Mouse (Mus musculus) Patski (cell line): ENCODE measurements at regions not wholly inside any gene's neighbourhood (a gene's known extent, or its start where the extent isn't known, plus 50 kb on each side); places are given as distances from the start of the nearest gene placed in this dataset.

Experiments
- ATAC-seq: fragments of 100-300 bp; one replicate; pipeline ENCODE4 v1.8.0; 2021
- CTCF ChIA-PET: fragments of 350-600 bp; sonication (Branson Sonifier 250); formaldehyde crosslinking; loops from one replicate; lab custom pipeline; 2022; ENCODE audit warnings: inconsistent platforms; lab: Charles Lee
- POLR2A ChIA-PET: fragments of 350-600 bp; sonication (Branson Sonifier 250); formaldehyde crosslinking; loops from one replicate; lab custom pipeline; 2022; ENCODE audit warnings: antibody characterized with exemption, inconsistent platforms; lab: Charles Lee
- DNase-seq: peaks from one replicate; pipeline ENCODE4 v3.0.0-alpha.2; 2011; ENCODE audit warnings: low read depth, low spot score
- H3K27me3 ChIP-seq: fragments of 371-371 bp; one replicate; pipeline ENCODE4 v1.5.1; 2021
- CTCF ChIP-seq: fragments of 100-300 bp; IDR thresholded peaks from one replicate; pipeline ENCODE4 v1.5.1; 2021
- in situ Hi-C: fragments of 300-500 bp; cut with MboI; formaldehyde crosslinking; loops from 3 replicates; pipeline ENCODE4 v1.11.1; 2018; ENCODE audit warnings: low pct_unique_long_range_greater_than_20kb, mixed read lengths

DNA sequence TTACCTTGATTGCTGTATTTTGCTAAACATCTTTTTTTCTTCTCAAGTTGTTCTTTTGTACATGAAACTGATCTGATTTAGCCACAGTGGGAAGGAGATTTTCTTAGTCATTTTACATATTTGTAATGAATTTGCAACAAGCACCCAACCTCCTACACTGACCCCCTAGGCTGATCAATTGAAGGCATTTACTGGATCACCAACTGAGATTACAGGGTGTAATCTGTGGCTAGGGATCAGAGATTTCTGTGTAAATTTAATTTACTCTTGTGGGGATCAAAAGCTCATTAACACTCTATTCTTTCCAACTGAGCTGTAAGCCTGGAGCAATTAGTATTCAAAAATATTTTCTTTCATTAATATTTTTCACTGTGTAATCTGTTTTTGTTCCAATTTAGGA, 1049.5 kb downstream of the D3Ertd751e start:
- ATAC-seq, result no peak
- no peak for DNase-seq
- H3K27me3 ChIP-seq, result no peaks in the 10 kb centered on the region
- ChIA-PET CTCF (no interaction called here), POLR2A (no interaction called here)
- no peak for TF ChIP-seq CTCF
- in situ Hi-C loops, result no loop called here

DNA sequence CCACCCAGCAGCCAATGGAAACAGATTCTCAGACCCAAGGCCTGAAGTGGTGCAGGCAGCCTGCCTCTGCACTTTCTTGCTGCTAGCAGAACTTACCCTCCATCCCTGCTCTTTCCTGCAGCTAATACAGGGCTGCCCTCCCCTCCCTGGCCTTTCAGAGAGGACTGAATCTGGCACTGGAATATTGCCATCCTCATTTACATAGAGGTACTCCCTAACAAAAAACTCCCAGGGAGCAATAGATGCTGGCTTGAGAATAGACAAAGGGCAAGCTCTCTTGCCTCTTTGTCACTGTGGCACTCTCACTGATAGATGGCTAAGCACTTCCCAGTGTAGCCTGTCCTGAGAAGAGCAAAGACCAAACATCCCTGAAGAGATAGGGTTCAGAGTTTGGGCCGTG, 1088.0 kb downstream of the D3Ertd751e start:
- ATAC-seq (no peak), DNase-seq (no peak)
- TF ChIP-seq CTCF, result no peak
- in situ Hi-C loops, result no loop called here
- ChIA-PET POLR2A (no interaction called here), CTCF (no interaction called here)
- H3K27me3 ChIP-seq, result no peaks in the 10 kb centered on the region

DNA sequence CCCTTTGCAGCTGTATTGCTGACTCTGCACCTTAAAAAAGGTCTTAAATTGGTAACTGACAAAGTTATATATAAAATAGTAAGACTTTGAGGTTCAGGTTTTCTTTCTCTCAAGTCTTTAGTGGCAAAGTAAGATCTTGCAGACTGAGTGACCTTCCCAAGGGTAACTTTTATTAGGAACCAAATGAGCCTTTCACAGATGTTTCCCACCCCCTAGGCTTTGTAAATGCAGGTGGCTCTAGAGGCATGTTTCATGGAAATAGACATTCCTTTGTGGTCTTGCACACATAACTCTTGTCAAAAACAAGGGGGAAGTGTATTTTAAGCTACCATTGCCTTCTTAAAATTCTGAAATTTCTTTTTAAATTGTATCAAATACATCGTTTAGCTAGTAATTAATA, 1125.0 kb downstream of the D3Ertd751e start:
- ChIA-PET CTCF (no interaction called here), POLR2A (no interaction called here)
- in situ Hi-C loops, result no loop called here
- DNase-seq, result no peak
- no peaks in the 10 kb centered on the region for H3K27me3 ChIP-seq
- TF ChIP-seq CTCF, result no peak
- ATAC-seq, result no peak

DNA sequence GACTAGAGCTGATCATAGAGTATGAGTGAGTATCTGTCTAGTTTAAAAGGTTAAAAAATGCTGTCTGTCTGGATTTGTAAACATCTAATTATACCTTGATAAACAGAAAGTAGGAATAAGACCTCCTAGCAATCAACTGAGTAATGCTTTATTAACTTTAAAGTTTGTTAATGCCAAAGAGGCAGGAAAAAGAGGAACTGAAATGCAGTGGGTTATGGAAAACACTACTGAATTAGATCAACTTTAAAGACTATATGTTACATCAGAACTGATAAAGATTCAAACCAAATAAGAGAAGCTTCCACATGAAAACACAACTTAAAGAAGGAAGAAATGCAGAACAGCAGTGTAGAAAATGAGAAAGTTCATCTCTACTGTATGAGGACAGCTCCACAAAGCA, 1136.6 kb downstream of the D3Ertd751e start:
- in situ Hi-C loops, result no loop called here
- ATAC-seq, result no peak
- POLR2A ChIA-PET, result no interaction called here
- CTCF ChIA-PET, result interaction anchor here (1.8 kb wide), 1 partner anchor 9 kb away, joined by 6 read pairs; no protein-coding TSS in a partner anchor
- no peak for TF ChIP-seq CTCF
- no peak for DNase-seq
- H3K27me3 ChIP-seq, result no peaks in the 10 kb centered on the region

DNA sequence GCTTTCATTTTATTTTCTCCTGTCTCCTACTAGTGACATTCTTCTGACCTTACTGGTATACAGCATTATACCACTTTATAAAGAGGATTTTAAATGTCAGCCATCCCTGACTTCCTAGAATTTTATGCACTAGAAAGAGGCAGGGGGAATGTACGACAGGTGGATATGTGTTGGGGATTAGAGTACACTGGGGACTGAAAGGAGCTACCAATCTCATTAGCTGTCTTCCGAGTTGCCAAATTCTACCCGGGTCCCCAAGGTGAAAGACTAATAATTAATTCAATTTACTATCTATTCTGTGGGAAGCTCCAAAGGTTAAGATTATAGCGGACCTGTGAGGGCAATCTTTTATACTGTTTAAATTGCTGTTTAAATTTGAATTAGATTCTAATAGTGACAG, 1142.1 kb downstream of the D3Ertd751e start:
- ChIA-PET POLR2A (no interaction called here), CTCF (no interaction called here)
- TF ChIP-seq CTCF, result no peak
- no peak for ATAC-seq
- in situ Hi-C loops, result no loop called here
- H3K27me3 ChIP-seq, result no peaks in the 10 kb centered on the region
- DNase-seq, result no peak

DNA sequence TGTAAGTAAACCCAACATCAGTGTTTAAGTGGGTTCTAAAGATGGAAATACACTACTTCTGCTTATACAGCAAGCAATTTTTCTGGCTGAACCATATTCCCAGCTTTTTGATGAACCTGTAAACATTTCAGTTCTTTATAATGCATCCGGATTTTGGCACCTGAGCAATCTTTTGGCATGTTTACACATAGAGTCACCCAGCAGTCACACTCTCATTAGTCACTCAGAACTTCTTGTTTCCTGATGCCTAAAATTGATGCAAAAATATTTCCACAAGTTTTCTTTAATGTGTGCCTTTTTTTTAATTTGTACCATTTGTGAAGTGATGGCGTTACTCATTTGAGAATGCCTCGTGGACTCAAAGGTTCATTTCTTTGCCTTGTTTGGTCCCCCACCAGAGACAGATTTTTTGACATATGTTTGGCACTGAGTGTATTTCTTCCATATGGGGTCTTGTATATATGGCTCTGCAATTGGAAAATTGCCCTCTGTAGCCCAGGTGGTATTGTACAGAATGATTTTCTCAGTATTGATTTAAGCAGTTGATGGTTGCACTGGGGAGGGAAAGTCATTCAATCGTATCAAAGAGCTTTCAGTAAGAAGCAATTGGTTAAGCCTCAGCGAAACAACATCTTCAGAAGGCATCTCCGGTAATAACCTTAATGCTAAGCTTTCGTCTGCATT, 1149.7 kb downstream of the D3Ertd751e start:
- DNase-seq (no peak), ATAC-seq (no peak)
- no peak for TF ChIP-seq CTCF
- ChIA-PET CTCF (interaction anchor here (0.6 to 1.0 kb wide), 3 partner anchors 9 to 59 kb away, joined by 3 to 4 read pairs (median 3); no protein-coding TSS in a partner anchor), POLR2A (no interaction called here)
- H3K27me3 ChIP-seq, result no peaks in the 10 kb centered on the region
- in situ Hi-C loops, result no loop called here

DNA sequence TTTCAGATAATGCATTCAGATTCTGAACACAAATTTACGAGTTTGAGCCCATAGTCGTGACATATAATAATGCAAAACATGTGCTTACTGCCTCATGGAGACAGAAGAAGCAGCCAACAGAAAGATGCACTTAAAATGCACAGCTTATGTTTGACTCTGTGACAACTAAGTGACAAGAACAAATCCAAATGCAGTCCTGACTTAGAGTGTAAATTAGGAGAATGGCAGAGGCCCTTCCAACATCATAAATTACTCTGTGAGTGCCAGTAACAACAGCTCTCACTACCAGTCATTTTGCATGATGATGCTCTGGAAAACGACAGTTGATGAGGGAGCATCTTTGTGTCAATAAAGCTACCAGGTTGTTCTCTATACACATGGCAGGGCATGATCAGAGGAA, 1153.4 kb downstream of the D3Ertd751e start:
- no peaks in the 10 kb centered on the region for H3K27me3 ChIP-seq
- POLR2A ChIA-PET, result no interaction called here
- in situ Hi-C loops, result no loop called here
- CTCF ChIA-PET, result no interaction called here
- no peak for ATAC-seq
- DNase-seq, result no peak
- no peak for TF ChIP-seq CTCF

DNA sequence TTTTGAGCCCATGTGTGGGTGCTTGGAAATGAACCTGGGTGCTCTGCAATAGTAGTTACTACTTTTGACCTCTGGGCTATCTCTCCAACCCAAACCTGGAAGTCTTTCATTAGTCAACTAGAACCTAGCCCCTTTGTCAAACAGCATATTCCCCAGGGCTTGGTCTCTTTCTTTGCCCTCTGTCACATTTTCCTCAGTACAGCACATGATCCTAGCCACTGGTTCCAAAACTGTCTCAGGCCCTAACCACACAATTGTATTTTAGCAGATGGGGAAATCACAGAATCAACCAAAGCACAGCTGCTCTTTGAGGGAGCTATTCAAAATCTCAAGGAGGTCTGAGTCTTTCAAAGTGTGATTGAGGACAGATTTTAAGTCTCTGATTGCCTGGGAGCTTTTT, 1155.5 kb downstream of the D3Ertd751e start:
- ChIA-PET CTCF (interaction anchor here (0.9 kb wide), 1 partner anchor 10 kb away, joined by 3 read pairs; no protein-coding TSS in a partner anchor), POLR2A (no interaction called here)
- H3K27me3 ChIP-seq, result no peaks in the 10 kb centered on the region
- no peak for ATAC-seq
- in situ Hi-C loops, result no loop called here
- DNase-seq, result no peak
- TF ChIP-seq CTCF, result no peak

DNA sequence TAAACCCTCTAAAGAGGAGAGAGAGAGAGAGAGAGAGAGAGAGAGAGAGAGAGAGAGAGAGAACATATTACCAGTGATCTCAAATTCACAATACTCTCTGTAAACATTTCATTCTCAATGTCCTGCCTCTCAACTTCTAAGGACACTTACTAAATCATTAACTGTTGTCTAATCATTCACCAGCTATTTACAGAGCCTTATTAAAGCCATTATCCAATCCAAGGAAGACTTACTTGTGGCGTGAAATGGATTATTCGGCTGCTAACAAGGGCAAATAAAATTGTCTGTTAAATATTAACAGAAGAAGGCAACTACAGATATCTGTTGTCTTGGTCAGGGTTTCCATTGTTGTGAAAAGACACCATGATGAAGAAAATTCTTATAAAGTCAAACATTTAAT, 1156.5 kb downstream of the D3Ertd751e start:
- POLR2A ChIA-PET, result no interaction called here
- in situ Hi-C loops, result no loop called here

DNA sequence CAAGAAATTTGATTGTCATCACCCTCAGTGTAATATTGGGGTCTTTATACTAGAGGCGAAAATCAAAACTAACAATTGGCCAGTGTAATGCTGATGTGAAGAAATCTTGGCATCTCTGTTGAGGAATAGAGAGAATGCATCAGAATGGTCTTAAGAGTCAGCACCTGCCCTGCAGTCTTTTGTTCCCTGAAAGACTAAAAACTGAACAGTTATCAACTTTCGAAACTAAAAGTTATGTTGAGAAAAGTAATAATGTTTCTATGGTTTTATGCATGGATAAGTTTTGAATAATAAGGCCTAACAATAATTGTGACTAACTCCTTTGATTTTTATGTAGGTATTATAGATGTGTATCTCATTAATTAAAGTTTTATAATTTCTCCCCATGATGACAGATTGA, 1158.6 kb downstream of the D3Ertd751e start:
- in situ Hi-C loops, result no loop called here

More for the DNA sequence above, 1156.5 kb downstream of the D3Ertd751e start:
- DNase-seq (no peak), ATAC-seq (no peak)
- no peaks in the 10 kb centered on the region for H3K27me3 ChIP-seq
- TF ChIP-seq CTCF, result no peak
- CTCF ChIA-PET, result interaction anchor here (0.9 kb wide), 1 partner anchor 9 kb away, joined by 3 read pairs; no protein-coding TSS in a partner anchor

DNA sequence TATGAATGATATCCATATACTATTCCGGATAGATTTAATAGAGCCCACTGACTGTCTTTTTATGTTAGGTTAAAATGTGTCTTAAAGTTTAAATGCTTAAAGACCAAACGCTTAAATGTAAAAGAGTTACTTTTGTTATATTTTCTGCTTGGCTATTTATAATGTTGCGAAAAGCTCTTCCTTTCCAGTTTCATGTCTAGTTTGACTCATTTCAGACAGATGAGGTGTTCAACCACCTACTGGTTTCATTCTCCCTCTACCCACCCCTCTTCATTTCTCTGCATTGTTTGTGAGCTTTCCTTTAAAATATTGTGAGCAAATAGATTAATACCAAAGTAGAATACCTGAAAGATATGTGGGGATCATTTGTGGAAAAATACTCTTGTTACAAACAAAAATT, 1163.8 kb downstream of the D3Ertd751e start:
- ChIA-PET POLR2A (no interaction called here), CTCF (no interaction called here)
- in situ Hi-C loops, result no loop called here
- no peak for ATAC-seq
- no peak for DNase-seq
- H3K27me3 ChIP-seq, result no peaks in the 10 kb centered on the region
- TF ChIP-seq CTCF, result no peak

More for the DNA sequence above, 1158.6 kb downstream of the D3Ertd751e start:
- ChIA-PET POLR2A (no interaction called here), CTCF (no interaction called here)
- no peaks in the 10 kb centered on the region for H3K27me3 ChIP-seq
- DNase-seq (no peak), ATAC-seq (no peak)
- no peak for TF ChIP-seq CTCF
